Mouse (Mus musculus) lung, adult 18-20 months (tissue): ENCODE results near the gene Cuta.

ENCODE experiments used
- DNase-seq, 2 experiments: peaks; one replicate each; pipeline ENCODE4 v3.0.0; 2022; ENCODE audit warnings: mixed read lengths in 2 of 2

The Cuta gene

DNA sequence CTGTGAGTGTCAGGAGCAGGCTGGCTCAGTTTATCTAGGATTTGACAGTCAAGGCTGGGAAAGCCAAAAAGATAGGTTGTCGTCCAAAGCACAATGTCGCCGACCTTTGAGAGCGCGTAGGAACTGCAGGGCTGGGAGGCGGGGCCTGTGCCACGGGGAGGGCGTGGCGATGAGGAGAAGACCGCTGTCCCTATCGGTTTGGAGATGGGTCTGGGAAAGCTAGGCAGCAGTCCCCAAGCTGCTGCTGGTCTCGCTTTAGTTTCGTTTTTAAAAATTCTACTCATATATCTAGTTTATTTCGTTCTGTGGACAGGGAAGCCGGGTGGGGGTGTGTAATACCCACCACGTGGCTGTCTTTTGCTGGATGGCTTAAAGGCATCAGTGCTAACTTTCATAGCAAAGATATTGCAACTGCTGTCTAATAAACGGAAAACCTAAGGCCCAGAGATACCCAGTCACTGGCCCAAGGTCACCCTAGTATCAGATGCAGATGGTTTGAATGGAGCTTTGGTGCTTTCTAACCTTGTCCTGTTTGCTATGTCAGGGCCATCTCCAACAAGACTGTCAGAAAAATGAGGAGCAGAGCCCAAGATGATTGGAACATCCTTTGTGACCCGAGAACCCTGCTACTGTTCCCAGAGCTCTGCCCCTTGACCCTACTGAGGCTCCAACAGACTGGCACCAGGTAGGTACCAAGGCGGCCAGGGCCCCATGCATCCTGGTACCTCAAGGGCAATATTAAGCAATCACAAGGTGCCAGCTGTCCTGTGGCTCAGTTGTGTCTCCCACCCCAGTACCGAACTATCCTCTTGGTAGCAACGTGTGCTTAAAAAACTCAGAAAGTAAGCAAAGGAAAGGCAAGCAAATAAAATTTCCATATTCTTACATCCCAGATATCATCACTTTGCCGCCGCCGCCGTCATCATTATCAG, 54.1 kb downstream of the Cuta start:
- peak; percentile 83 to 87 for DNase-seq
